Mouse (Mus musculus) CH12.LX (cell line): ENCODE measurements at regions not wholly inside any gene's neighbourhood (a gene's known extent, or its start where the extent isn't known, plus 50 kb on each side); places are given as distances from the start of the nearest gene placed in this dataset.

ENCODE experiments used
- BHLHE40 ChIP-seq: IDR thresholded peaks from 2 replicates; pipeline ENCODE4 v1.6.1; 2011; ENCODE audit warnings: mild to moderate bottlenecking, low read depth, low read length, improper control_type of control experiment
- CTCF ChIP-seq, 2 experiments: IDR thresholded peaks in 1 of 2; conservative IDR thresholded peaks in 1 of 2; 2 replicates each; pipeline ENCODE4 v1.5.1; 2011 to 2012; ENCODE audit warnings: low read depth in 2 of 2, low read length in 2 of 2, improper control_type of control experiment in 1 of 2, inconsistent platforms in 1 of 2, mild to moderate bottlenecking in 1 of 2, moderate library complexity in 1 of 2
- EP300 ChIP-seq: IDR thresholded peaks from 2 replicates; pipeline ENCODE4 v1.6.1; 2011; ENCODE audit warnings: low read length, improper control_type of control experiment
- GABPA ChIP-seq: IDR thresholded peaks from 2 replicates; pipeline ENCODE4 v1.6.1; 2012; ENCODE audit warnings: low read depth, low read length, improper control_type of control experiment, inconsistent platforms; ENCODE audit not compliant: insufficient replicate concordance
- HCFC1 ChIP-seq: IDR thresholded peaks from 2 replicates; pipeline ENCODE4 v1.6.1; 2012; ENCODE audit warnings: low read depth, mild to moderate bottlenecking, inconsistent platforms, low read length, improper control_type of control experiment
- MAZ ChIP-seq: IDR thresholded peaks from 2 replicates; pipeline ENCODE4 v1.6.1; 2012; ENCODE audit warnings: low read depth, mild to moderate bottlenecking, inconsistent platforms, low read length, improper control_type of control experiment, moderate library complexity
- MXI1 ChIP-seq: IDR thresholded peaks from 2 replicates; pipeline ENCODE4 v1.6.1; 2011; ENCODE audit warnings: mild to moderate bottlenecking, low read depth, low read length, improper control_type of control experiment
- POLR2A ChIP-seq: IDR thresholded peaks from 2 replicates; pipeline ENCODE4 v1.6.1; 2011; ENCODE audit warnings: low read depth, mild to moderate bottlenecking, improper control_type of control experiment, low read length
- USF1 ChIP-seq: IDR thresholded peaks from 2 replicates; pipeline ENCODE4 v1.6.1; 2014; ENCODE audit warnings: low read depth, mild to moderate bottlenecking, inconsistent platforms, low read length, improper control_type of control experiment
- ZKSCAN1 ChIP-seq: IDR thresholded peaks from 2 replicates; pipeline ENCODE4 v1.6.1; 2012; ENCODE audit warnings: low read depth, inconsistent platforms, low read length, improper control_type of control experiment, borderline replicate concordance
- ZNF384 ChIP-seq: IDR thresholded peaks from 2 replicates; pipeline ENCODE4 v1.6.1; 2012; ENCODE audit warnings: low read depth, low read length, improper control_type of control experiment, inconsistent platforms

GRCm38 (mm10) chr9:17874795-17875194 lies 417.1 kb upstream of the Chordc1 start:
- TF ChIP-seq USF1, result no peak
- no peak for TF ChIP-seq CTCF (conservative IDR thresholded peaks at IDR 0.05 in 1 of 2, IDR thresholded peaks at IDR 0.05 in 1 of 2; ENCODE audit: low read depth in 2 of 2, low read length in 2 of 2)
- TF ChIP-seq EP300, result no peak
- no peak for TF ChIP-seq ZKSCAN1
- TF ChIP-seq ZNF384, result no peak
- no peak for TF ChIP-seq HCFC1
- TF ChIP-seq BHLHE40, result no peak
- no peak for TF ChIP-seq MXI1
- TF ChIP-seq GABPA, result no peak
- TF ChIP-seq POLR2A, result no peak
- TF ChIP-seq MAZ, result no peak
